Mouse (Mus musculus): ENCODE results near the gene Vps13d.

Gene Vps13d

GRCm38 (mm10) chr4:145073728-145074127, 121.1 kb downstream of the Vps13d start:
- no peak for DNase-seq

DNA sequence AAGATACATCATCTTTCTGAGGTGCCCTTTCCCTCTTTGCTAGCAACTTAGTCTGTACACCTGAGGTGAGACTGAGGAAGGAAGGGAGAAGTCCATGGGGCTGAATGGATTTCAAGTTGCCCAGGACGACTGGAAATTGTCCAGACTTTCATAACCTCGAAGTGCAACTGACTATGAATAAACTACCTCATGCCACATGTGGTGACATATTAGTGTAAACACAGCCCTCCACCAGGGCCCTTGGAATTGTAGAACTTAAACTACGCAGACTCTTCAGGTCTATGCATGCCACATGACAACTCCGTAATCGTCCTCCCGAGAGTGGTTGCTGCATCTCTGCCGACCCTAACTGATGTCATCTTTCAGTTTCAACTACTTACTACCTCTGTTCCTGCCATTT, 122.9 kb downstream of the Vps13d start:
- DNase-seq: no peak

- no peak for DNase-seq
Observed at GRCm38 (mm10) chr4:145067019-145067680, 127.7 kb downstream of the Vps13d start.

- no peak for DNase-seq
Observed at GRCm38 (mm10) chr4:145066336-145067018, 128.3 kb downstream of the Vps13d start.

DNA sequence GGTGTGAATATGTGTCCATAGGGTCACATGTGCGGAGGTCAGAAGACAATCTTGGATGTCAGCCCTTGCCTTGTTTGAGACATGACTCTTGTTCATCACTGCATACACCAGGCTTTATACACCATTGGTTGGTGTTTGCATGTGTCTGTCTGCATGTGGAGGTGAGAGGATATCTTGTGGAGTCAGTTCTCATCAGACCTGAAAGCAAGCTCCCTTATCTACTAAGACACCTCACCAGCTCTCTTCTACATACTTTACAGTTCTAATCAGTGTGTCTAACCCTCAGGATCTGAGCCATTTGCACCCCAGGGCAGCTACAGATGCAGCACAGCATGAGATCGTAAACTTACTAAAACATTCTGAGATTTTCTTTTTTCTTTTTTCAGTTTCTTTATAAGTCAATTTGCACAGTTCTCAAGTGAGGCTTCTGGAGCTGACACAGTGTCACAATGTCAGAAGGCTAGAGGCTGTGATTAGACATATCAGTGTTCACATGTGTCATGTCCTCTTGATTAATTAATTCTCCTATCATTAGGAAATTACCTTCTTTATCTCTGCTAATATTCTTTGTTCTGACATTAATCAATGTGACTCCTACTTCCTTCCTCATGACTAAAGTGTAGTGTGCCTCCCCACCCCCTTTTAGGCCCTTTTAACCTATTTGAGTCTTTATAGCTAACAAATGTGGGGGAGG, 135.9 kb downstream of the Vps13d start:
- no peak for DNase-seq

GRCm38 (mm10) chr4:145056346-145056745, 138.5 kb downstream of the Vps13d start:
- no peak for DNase-seq

GRCm38 (mm10) chr4:145055792-145056191, 139.0 kb downstream of the Vps13d start:
- DNase-seq: no peak

- DNase-seq: no peak
Observed at GRCm38 (mm10) chr4:145054369-145054768, 140.4 kb downstream of the Vps13d start.

GRCm38 (mm10) chr4:145052697-145053096, 142.1 kb downstream of the Vps13d start:
- DNase-seq: no peak

GRCm38 (mm10) chr4:145052282-145052681, 142.5 kb downstream of the Vps13d start:
- DNase-seq: no peak

- DNase-seq: no peak
Observed at GRCm38 (mm10) chr4:145051209-145051969, 143.4 kb downstream of the Vps13d start.

DNA sequence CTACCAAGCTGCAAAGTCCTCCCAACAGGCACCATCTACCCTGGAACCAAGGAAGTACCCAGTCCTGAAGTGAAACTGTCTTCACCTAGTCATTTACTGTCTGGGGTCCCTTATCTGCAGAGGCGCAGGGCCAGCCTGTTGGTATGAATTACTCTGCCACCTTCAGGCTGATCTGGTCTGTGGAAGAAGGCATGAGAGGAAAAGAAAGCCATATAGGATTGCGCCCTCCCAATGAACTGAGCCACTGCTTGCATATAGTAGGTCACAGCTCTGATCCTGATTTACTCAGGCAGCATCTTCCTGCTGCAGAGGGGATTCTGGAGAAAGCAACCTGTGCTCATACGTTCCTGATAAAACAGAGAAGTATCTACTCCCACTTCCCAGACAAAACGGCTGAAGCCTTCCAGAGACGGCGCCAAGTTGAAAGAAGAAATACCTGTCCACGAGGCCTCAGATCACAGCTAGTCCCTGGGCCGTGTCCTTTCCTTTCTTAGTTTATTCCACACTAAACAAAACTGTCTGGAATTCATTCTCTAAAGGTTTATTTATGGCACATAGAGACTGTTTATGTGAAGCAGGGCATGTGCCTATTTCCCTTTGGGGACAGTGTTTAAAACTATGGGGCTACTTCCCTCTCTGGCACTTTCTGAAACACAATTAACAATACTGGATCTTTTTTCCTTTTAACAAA, 144.1 kb downstream of the Vps13d start:
- DNase-seq: peak; percentile 46

GRCm38 (mm10) chr4:145047964-145048363, 146.8 kb downstream of the Vps13d start:
- no peak for DNase-seq

GRCm38 (mm10) chr4:145046032-145046401, 148.8 kb downstream of the Vps13d start:
- DNase-seq: no peak

GRCm38 (mm10) chr4:145045312-145046031, 149.3 kb downstream of the Vps13d start:
- no peak for DNase-seq

DNA sequence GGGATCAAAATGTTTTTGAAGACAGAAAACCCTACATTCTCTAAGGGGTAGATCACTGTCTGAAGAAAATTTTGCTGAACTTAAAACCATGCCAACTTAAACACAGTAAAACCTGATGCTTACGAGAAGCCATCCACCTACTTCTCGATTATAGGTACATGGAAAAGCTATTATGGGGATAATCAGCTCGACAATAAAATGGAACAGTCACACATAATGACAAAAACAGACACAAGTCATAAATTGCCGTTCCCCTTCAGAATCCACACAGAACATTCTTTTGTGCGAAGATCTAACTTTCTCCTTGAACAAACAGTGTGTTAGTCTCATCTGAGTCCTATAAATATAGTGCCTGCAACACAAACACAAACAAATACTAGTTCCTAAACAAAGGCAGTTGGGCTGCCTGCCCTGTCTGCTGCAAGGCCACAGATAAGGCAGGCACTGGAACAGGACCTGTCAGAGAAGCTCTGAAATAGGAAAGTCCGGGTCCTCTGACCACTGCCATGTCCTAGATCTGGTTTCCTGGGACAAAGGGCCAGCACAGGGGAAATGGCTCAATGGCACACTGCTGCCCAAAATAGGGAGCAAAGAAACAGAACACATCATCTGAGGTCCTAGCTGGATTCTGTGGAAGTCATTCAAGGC, 153.5 kb downstream of the Vps13d start:
- no peak for DNase-seq

DNA sequence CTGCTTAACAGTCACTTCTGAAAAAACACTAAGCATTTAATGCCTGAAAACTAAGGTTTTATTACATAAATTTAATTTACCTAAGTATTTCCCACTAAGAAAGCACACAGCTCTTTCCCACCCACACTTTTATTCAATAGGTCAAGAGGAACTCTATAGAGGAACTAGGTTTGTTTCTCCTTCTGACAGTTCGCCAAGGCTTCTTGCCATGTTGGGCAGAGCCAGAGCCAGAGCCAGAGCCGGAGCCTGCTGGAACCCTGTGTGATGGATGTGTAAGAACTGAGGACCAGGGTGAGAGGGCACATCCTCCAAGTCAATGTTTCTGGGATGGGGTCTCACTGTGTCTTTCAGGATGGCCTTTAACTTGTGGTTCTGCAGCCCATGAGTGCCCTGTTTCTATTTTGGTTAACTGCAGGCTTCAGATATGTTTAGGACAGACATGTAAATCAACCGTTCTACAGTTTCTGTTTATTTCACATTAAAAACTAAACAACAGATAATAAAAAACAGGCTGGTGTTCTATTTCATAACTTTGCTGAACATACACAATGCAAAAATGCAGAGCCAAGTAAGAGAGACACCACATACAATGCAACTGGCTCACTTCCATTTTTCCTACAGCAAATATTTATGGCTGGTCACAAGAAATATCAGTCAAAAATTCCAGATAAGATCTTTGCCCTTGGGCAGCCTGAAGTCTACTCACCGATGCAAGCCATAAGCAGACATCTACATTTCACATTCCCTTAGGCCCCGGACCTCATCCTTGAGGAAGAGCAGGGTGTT, 157.0 kb downstream of the Vps13d start:
- DNase-seq: no peak

- DNase-seq: no peak
Observed at GRCm38 (mm10) chr4:145037006-145037405, 157.8 kb downstream of the Vps13d start.

- DNase-seq: no peak
Observed at GRCm38 (mm10) chr4:145035450-145035849, 159.4 kb downstream of the Vps13d start.

DNA sequence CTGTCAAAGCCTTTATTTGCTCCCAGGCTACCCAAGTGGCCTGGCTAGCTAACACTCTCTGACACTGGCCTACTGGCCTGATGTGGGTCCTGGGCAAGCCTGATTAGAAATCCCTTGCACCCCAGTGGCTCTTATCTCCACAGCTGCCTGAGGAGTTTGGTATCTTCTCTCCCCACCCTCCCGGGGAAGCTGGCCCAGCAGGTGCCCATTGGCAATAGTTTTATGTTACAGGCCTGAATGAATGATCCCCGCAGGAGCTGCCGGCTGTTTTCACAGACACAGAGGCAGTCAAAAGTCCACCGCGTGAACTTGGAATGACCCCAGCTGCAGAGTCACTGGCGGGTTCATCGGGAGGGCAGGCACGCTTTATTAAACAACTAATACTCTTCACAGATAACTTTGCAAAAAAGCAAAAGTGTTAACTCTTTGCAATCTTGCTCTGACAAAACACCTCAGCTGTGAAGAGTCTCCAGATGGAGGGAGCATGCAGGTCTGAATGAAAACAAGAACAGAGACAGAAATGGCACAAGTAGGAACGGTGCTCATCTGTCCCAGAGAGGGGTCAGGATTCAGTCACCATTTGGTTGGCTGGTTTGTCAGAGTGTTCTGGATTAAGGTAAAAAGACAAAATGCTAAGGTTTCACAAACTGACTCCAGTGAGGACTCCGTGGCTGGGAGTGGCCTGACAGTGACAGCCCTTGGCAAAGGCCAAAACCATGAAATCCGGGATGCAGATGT, 160.1 kb downstream of the Vps13d start:
- peak; percentile 57 for DNase-seq
